Mouse (Mus musculus): Measurements from ENCODE around the gene Prex1. TPM values are rescaled to one million over a fixed set of nuclear protein-coding genes. Genes with fewer than 3 reads are reported as not detected.
"Not testable (repeated sequence)": the region's sequence is repeated elsewhere in the genome, so short reads cannot be mapped to it uniquely, and the experiment has no call there.

Prex1 gene
- polyA plus RNA-seq, 1 experiment, result 20.1 TPM

DNA sequence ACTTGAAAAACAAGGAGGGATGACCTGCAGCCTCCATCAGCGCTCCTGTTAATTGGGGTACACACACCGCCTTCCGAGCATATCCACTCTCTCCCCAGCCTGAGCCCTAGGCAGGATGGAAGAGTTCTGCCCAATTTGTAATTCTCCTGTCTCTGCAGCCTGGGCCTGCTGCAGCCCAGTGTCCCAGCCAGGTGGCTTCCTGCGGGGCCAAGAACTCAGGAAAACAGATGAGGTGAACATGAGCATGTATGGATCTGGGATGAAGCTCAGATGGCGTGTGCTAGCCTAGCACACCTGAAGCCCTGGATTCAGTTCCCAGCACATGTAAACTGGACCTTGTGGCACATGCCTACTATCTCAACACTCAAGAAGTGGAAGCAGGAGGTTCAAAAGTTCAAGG, 192.2 kb downstream of the Prex1 start:
- Histone ChIP-seq H3K4me3 (ENCODE audit: low read depth, low read length) (no peak overlapping the region), H3K4me1 (ENCODE audit: control insufficient read depth, insufficient read depth, insufficient read length, low read length) (peaks cover 3% of the 10 kb centered on the region; the same call in 1 of the 2 replicates), H3K36me3 (ENCODE audit: control insufficient read depth, insufficient read depth, low read length) (no peaks in the 10 kb centered on the region), H3K27me3 (ENCODE audit: control insufficient read depth, insufficient read depth, low read length) (peaks cover 2% of the 10 kb centered on the region; the same call in 1 of the 2 replicates), H3K27ac (ENCODE audit: insufficient read depth, low read depth, low read length) (no peak overlapping the region)
- 91% methylated on average over 5 of the region's 5 CpGs for WGBS
- TF ChIP-seq CTCF (IDR thresholded peaks at IDR 0.05; ENCODE audit: extremely low read depth, insufficient read length, insufficient replicate concordance, low read depth, low read length) (no peak), POLR2A (IDR thresholded peaks at IDR 0.05; ENCODE audit: low read depth, low read length) (no peak)

DNA sequence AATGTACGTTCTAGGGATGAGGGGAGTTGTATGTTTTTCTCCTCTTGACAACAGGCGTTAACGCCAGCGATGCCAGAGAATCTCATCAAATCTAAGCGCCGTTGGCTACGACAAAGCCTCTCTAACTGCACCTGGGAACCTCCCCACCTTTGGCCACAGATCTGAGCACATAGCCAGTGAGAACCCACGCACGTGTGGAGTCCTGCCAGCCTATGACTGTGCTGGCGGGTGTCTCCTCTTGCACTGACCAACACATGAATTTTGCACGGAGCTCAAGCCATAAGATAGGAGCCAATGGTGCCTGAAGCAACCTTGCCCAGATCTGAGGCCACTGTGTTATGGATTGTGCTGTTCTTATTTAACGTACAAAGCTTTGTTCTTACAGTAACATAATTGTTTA, 193.1 kb downstream of the Prex1 start:
- H3K4me3 ChIP-seq (ENCODE audit: low read depth, low read length), result no peak overlapping the region
- H3K27ac ChIP-seq (ENCODE audit: insufficient read depth, low read depth, low read length), result no peak overlapping the region
- peaks cover 2% of the 10 kb centered on the region; the same call in 1 of the 2 replicates for H3K27me3 ChIP-seq (ENCODE audit: control insufficient read depth, insufficient read depth, low read length)
- H3K36me3 ChIP-seq (ENCODE audit: control insufficient read depth, insufficient read depth, low read length), result no peaks in the 10 kb centered on the region
- peaks cover 3% of the 10 kb centered on the region; the same call in 1 of the 2 replicates for H3K4me1 ChIP-seq (ENCODE audit: control insufficient read depth, insufficient read depth, insufficient read length, low read length)
- 85% methylated on average over 12 of the region's 12 CpGs for WGBS
- TF ChIP-seq POLR2A (IDR thresholded peaks at IDR 0.05; ENCODE audit: low read depth, low read length), result no peak
- no peak for TF ChIP-seq CTCF (IDR thresholded peaks at IDR 0.05; ENCODE audit: extremely low read depth, insufficient read length, insufficient replicate concordance, low read depth, low read length)

DNA sequence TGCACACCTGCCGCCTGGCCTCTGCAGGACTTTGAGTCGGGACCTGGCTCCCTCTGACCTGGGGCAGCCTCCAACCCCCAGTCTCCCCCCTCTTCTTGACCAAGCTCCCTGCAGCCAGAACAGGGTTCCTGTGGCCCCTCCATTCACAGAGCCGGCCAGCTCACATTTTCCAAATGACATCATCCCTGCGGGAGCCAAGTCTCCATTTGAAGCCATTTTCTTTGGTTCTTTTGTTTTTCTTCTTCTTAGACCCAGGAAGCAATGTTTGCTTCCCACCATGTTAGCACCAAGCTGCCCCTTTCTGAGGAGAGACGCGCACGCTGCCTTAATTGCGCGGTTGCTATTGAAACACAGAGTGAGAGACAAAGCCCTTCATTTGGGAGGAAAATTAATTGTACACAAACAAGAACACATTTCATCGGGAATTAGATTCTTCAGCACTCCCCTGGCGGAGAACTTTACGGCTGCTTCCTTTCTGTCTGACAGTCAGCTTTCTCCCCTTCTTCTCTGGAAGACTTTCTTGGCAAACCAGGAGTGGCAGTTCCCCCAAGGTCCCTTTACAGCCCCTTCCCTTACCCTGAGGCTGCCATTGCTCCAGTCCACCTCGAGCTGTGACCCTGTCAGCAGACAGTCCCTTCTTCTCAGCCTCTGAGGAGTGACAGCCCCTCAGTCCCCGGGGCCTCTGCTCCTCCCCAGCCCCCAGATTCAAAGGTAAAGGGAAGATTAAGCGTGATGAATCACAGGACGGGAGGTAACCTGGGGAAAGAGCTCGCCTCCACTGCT, 196.0 kb downstream of the Prex1 start:
- H3K4me3 ChIP-seq (ENCODE audit: low read depth, low read length); H3K27ac ChIP-seq (ENCODE audit: insufficient read depth, low read depth, low read length); H3K27me3 ChIP-seq (ENCODE audit: control insufficient read depth, insufficient read depth, low read length); H3K4me1 ChIP-seq (ENCODE audit: control insufficient read depth, insufficient read depth, insufficient read length, low read length); H3K36me3 ChIP-seq (ENCODE audit: control insufficient read depth, insufficient read depth, low read length): not testable (repeated sequence)
- 24% methylated on average over 14 of the region's 17 CpGs for WGBS

DNA sequence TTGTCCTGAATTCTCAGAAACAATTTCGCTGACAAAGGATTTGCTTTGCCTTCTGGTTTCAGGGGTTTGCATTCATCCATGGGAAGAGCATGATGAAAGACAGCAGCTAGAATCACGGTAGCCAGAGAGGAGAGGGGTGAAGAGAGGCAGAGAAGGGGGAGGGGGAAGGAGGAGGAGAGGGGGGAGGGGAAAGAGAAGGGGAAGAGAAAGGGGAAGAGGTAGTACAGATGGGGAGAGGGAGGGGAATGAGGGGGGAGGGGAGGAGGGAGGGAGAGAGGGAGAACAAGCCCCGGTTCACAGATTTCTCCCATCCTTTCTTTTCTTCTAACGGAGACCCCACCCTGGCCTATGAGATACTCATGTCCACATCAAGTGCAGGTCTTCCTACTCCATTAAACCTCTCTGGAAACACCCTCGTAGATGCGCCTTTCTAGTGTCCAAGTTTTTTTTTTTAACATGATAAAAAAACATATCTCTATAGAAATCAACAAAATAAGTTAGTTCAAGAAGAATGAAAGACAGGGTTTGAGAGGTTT, 196.7 kb downstream of the Prex1 start:
- Histone ChIP-seq H3K27ac (ENCODE audit: insufficient read depth, low read depth, low read length) (no peak overlapping the region), H3K27me3 (ENCODE audit: control insufficient read depth, insufficient read depth, low read length) (peaks cover 2% of the 10 kb centered on the region; the same call in 1 of the 2 replicates), H3K4me3 (ENCODE audit: low read depth, low read length) (no peak overlapping the region), H3K36me3 (ENCODE audit: control insufficient read depth, insufficient read depth, low read length) (no peaks in the 10 kb centered on the region), H3K4me1 (ENCODE audit: control insufficient read depth, insufficient read depth, insufficient read length, low read length) (no peaks in the 10 kb centered on the region)
- TF ChIP-seq POLR2A (IDR thresholded peaks at IDR 0.05; ENCODE audit: low read depth, low read length) (no peak), CTCF (IDR thresholded peaks at IDR 0.05; ENCODE audit: extremely low read depth, insufficient read length, insufficient replicate concordance, low read depth, low read length) (no peak)
- 65% methylated on average over 6 of the region's 6 CpGs for WGBS

Other genes starting within 250 kb of the Prex1 start
- 2.8 and 3.2 TPM in 2 replicates for gene Trp53rkb, start 78.7 kb upstream of the Prex1 start, polyA plus RNA-seq (2012; rRNA removed)
- gene Arfgef2, start 91.8 kb upstream of the Prex1 start, polyA plus RNA-seq (2012; rRNA removed), result 6.8 and 11.6 TPM in 2 replicates
- gene Cse1l, start 192.2 kb upstream of the Prex1 start, polyA plus RNA-seq (2012; rRNA removed), result 2.1 and 3.5 TPM in 2 replicates

Data from small intestine, adult 2 months (tissue).